Mouse (Mus musculus): ENCODE measurements at regions not wholly inside any gene's neighbourhood (a gene's known extent, or its start where the extent isn't known, plus 50 kb on each side); places are given as distances from the start of the nearest gene placed in this dataset.

DNA sequence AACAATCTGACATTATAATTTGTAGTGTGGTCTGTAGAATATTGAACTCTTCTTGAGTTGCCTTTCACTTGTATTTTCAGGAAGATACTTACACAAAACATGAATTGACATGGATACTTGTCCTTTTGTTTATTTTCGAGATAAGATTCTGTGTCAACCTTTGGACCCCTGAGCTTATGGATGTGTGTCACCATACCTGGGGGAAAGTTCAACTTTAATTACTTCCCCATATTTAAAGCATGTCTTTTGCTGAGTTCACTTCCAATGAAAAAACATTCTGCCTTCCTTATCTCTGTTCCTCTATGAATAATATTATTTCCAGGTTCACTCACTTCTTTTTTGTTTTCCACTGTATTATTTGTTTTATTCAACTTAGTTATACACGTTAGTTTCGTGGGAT, 398.4 kb upstream of the Frg1 start:
- H3K36me3 ChIP-seq, result no peaks in the 10 kb centered on the region
- no peak overlapping the region for H3K27ac ChIP-seq
- H3K4me1 ChIP-seq, result no peaks in the 10 kb centered on the region
- no peaks in the 10 kb centered on the region for H3K9me3 ChIP-seq
- no peak for DNase-seq (ENCODE audit: low spot score)
- H3K27me3 ChIP-seq (ENCODE audit: insufficient read depth, poor library complexity, severe bottlenecking), result no peaks in the 10 kb centered on the region
- H3K4me3 ChIP-seq, result no peak overlapping the region
- 78% methylated on average over 3 of the region's 3 CpGs for WGBS

DNA sequence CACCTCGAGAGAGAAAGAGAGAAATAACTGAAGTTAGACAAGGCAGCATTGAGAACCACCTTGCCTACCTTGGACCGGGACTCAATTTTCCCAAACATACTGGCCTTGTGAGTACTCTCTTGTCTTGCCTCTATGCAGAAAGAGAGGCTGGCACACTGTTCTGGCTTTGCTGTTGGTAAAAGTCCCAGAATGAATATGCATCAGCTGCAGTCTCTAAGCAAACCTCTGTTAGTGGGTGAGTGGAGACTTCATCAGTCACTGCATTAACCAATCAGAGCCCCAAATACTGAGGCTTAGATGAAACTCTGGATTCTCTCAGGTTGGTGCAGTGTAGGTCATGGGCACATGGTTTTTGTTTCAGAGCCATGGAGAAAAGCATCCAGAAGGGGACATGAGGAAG, 378.8 kb upstream of the Frg1 start:
- no peak overlapping the region for H3K4me3 ChIP-seq
- no peaks in the 10 kb centered on the region for H3K27me3 ChIP-seq (ENCODE audit: insufficient read depth, poor library complexity, severe bottlenecking)
- WGBS, result 79% methylated on average over 2 of the region's 2 CpGs
- no peak for DNase-seq (ENCODE audit: low spot score)
- no peak overlapping the region for H3K27ac ChIP-seq
- no peaks in the 10 kb centered on the region for H3K36me3 ChIP-seq
- no peaks in the 10 kb centered on the region for H3K9me3 ChIP-seq
- no peaks in the 10 kb centered on the region for H3K4me1 ChIP-seq

DNA sequence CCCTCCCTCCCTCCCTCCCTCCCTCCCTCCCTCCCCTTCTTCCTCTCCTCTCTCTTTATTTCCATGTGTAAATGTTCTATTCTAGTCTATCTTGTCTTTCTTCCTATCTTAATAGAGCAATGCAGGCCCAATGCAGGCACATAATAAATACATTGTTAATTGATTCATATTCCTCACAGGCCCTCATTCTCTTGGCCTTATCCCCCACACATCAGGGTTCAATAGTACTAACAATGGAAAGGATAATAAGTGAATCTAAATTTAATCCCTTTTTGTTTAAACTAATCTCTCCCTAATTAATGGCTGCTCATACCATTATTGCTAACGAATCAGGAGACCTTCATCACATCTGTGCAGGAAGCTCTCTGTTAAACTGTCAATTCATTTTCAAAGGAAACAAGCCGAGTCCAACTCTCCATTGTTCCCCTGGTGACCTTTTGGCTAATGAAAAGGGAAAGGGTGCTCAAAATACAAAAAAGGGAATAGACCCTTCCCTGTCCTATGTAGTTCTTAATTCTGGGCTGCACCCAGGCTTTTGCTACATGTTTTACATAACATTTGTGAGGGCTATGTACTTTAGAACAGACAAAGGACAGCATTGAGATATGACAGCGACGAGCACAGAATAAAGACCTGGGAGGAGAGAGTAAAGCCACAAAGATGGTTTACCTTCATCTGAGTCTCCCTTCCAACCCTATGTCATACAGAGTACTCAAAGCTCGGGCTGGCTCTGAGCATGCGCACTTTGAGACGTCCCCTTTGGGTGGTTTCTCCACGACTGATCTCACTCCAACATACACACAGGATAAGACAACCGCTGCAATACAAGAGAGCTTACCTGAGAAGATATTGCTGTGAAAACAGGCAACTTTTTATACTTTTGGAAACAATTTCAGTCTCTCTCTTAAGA, 370.3 kb upstream of the Frg1 start:
- Histone ChIP-seq H3K9me3 (no peaks in the 10 kb centered on the region), H3K4me1 (no peaks in the 10 kb centered on the region), H3K27me3 (ENCODE audit: insufficient read depth, poor library complexity, severe bottlenecking) (no peaks in the 10 kb centered on the region), H3K4me3 (no peak overlapping the region), H3K27ac (no peak overlapping the region), H3K36me3 (no peaks in the 10 kb centered on the region)
- 76% methylated on average over 9 of the region's 9 CpGs for WGBS
- no peak for DNase-seq (ENCODE audit: low spot score)

DNA sequence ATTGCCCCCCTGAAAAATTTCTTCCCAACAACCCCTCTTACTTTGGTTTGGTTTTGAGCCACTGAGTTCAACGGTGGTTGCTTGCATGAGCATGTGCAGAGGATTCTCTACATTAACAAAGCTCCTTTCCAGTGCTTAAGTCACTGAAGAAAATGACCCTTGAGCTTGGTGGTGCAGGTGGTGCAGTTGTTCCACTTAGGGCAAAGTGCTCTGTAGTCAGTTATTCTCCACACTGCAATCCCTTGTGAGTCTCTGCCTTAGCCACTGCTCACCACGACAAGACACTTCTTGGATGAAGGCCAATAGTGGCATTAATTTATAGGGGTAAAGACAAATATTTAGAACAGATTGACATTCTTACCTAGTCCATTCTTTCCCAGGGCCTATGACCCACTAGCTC, 369.1 kb upstream of the Frg1 start:
- H3K4me1 ChIP-seq, result no peaks in the 10 kb centered on the region
- 72% methylated on average over 2 of the region's 2 CpGs for WGBS
- no peaks in the 10 kb centered on the region for H3K9me3 ChIP-seq
- no peaks in the 10 kb centered on the region for H3K27me3 ChIP-seq (ENCODE audit: insufficient read depth, poor library complexity, severe bottlenecking)
- DNase-seq (ENCODE audit: low spot score), result no peak
- no peak overlapping the region for H3K27ac ChIP-seq
- no peaks in the 10 kb centered on the region for H3K36me3 ChIP-seq
- H3K4me3 ChIP-seq, result no peak overlapping the region

DNA sequence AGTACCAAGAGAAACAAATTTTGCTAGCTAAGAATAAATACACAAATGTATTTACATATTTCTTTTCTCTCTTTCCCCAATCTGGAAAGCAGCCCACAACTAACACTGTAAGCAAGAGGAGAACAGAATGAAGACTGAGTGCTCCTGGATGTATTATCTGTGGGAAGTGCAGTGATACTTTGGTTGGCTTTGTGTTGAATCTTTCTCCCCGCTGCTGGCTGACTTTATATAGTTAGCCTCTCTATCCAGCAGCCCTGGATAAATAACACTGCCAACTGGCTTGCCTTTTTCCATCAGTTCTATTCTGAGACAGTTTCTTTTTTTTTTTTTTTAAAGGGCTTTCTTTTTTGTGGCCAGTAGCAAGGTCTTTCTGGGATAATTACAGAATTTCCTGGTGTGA, 366.0 kb upstream of the Frg1 start:
- DNase-seq (ENCODE audit: low spot score), result no peak
- no peaks in the 10 kb centered on the region for H3K9me3 ChIP-seq
- H3K27ac ChIP-seq, result no peak overlapping the region
- WGBS, result 65% methylated on average over 1 of the region's 1 CpGs
- H3K4me1 ChIP-seq, result no peaks in the 10 kb centered on the region
- no peak overlapping the region for H3K4me3 ChIP-seq
- no peaks in the 10 kb centered on the region for H3K36me3 ChIP-seq
- no peaks in the 10 kb centered on the region for H3K27me3 ChIP-seq (ENCODE audit: insufficient read depth, poor library complexity, severe bottlenecking)

DNA sequence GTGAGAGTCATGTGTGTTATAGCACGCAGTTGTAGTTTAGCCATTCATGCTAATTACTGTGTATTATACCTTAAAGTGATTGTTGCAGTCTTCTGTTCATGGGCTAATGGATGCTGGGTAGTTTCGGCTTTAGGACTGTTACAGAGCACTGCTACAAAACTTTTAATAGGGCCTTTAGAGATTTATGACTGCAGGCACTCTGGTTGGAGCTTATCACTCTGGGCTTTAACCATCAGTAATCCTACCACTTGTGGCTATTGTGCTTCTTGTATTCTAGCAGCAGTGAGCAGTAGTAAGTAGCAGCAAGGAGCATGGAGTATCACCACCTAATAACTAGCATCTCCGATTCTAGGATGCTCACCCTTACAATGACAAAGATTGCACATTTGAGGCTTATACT, 362.6 kb upstream of the Frg1 start:
- Histone ChIP-seq H3K4me3 (no peak overlapping the region), H3K27ac (no peak overlapping the region), H3K36me3 (no peaks in the 10 kb centered on the region), H3K4me1 (no peaks in the 10 kb centered on the region), H3K27me3 (ENCODE audit: insufficient read depth, poor library complexity, severe bottlenecking) (no peaks in the 10 kb centered on the region), H3K9me3 (no peaks in the 10 kb centered on the region)
- 80% methylated on average over 3 of the region's 3 CpGs for WGBS
- DNase-seq (ENCODE audit: low spot score), result no peak

DNA sequence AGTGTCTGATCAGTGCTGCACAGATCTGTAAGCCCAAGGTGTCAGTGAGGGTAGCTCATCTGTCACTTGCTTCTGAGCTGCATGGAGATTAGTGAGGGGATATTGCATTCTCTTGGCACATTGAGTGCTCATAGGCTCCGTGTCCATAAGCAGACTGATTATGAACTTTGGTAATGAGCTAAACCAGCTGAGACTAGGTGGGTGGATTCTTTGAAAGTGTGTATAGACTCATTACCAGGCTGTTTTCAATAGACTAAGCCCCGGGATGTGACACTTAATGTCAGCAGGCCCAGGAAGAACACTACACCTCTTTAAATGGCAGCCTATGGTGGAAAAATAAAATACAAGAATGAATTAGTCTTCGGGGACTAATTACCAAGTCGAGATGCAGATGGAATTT, 354.9 kb upstream of the Frg1 start:
- H3K4me1 ChIP-seq, result no peaks in the 10 kb centered on the region
- H3K27ac ChIP-seq, result no peak overlapping the region
- H3K4me3 ChIP-seq, result no peak overlapping the region
- H3K9me3 ChIP-seq, result no peaks in the 10 kb centered on the region
- H3K27me3 ChIP-seq (ENCODE audit: insufficient read depth, poor library complexity, severe bottlenecking), result no peaks in the 10 kb centered on the region
- 70% methylated on average over 4 of the region's 4 CpGs for WGBS
- H3K36me3 ChIP-seq, result no peaks in the 10 kb centered on the region
- DNase-seq (ENCODE audit: low spot score), result no peak

DNA sequence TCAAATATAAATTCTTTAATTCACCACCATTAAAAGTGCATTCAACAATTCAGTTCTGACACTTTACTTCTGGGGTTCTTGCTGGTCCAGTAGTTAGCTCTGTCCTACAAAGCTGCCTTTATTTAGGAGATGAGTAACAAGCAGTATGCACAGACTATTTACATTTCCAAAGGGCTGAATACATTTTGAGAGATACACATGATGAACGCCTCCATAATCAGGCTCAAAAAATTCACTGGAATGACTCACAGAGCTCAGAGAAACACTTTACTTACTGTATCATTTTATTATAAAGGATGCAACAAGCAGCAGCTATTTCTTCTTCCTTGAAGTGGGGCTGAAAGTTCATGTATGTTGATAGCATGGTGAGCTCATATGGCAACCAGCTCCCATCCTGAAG, 336.6 kb upstream of the Frg1 start:
- Histone ChIP-seq H3K27me3 (ENCODE audit: insufficient read depth, poor library complexity, severe bottlenecking) (no peaks in the 10 kb centered on the region), H3K9me3 (no peaks in the 10 kb centered on the region), H3K4me1 (no peaks in the 10 kb centered on the region), H3K4me3 (no peak overlapping the region), H3K36me3 (no peaks in the 10 kb centered on the region), H3K27ac (no peak overlapping the region)
- WGBS, result 79% methylated on average over 1 of the region's 1 CpGs
- no peak for DNase-seq (ENCODE audit: low spot score)

DNA sequence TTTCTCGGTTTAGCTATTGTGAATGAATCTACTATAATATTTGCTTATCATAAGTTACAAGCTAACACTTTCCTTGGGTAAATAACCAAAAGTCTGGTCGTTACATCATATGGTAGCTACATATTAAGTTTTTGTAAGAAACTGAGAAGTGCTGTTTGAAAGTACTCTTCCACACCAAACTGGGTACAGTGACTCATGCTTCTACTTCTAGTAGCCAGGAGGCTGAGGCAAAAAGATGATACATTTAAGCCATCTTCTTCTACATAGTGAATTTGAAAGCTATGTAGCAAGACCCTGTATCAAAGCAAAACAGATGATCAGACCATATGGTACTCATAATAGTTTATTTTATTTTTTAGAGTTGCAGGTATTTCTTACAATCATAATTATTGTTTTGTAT, 335.8 kb upstream of the Frg1 start:
- WGBS, result 68% methylated on average over 2 of the region's 2 CpGs
- Histone ChIP-seq H3K27ac (no peak overlapping the region), H3K36me3 (no peaks in the 10 kb centered on the region), H3K9me3 (no peaks in the 10 kb centered on the region), H3K4me3 (no peak overlapping the region), H3K27me3 (ENCODE audit: insufficient read depth, poor library complexity, severe bottlenecking) (no peaks in the 10 kb centered on the region), H3K4me1 (no peaks in the 10 kb centered on the region)
- no peak for DNase-seq (ENCODE audit: low spot score)

DNA sequence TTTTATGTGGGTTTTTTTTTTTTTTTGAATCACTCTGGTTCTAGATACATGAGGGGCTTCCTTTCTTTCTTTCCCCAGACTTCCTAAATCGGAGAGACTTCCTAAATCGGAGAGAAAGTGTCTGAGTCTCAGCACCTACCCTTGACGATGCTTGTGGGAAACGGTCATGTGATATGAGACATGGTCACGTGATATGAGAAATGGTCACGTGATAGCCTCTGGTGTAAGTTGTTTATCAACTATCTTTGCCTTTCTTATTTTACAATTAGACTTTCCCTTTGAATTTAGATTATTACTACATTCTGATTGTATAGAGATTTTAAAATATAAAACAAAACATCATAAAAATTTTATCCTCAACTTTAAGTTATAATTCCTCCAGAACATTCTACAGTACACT, 330.1 kb upstream of the Frg1 start:
- no peaks in the 10 kb centered on the region for H3K9me3 ChIP-seq
- H3K27me3 ChIP-seq (ENCODE audit: insufficient read depth, poor library complexity, severe bottlenecking), result no peaks in the 10 kb centered on the region
- H3K36me3 ChIP-seq, result no peaks in the 10 kb centered on the region
- no peak for DNase-seq (ENCODE audit: low spot score)
- 87% methylated on average over 6 of the region's 6 CpGs for WGBS
- H3K4me1 ChIP-seq, result no peaks in the 10 kb centered on the region
- H3K4me3 ChIP-seq, result no peak overlapping the region
- no peak overlapping the region for H3K27ac ChIP-seq

DNA sequence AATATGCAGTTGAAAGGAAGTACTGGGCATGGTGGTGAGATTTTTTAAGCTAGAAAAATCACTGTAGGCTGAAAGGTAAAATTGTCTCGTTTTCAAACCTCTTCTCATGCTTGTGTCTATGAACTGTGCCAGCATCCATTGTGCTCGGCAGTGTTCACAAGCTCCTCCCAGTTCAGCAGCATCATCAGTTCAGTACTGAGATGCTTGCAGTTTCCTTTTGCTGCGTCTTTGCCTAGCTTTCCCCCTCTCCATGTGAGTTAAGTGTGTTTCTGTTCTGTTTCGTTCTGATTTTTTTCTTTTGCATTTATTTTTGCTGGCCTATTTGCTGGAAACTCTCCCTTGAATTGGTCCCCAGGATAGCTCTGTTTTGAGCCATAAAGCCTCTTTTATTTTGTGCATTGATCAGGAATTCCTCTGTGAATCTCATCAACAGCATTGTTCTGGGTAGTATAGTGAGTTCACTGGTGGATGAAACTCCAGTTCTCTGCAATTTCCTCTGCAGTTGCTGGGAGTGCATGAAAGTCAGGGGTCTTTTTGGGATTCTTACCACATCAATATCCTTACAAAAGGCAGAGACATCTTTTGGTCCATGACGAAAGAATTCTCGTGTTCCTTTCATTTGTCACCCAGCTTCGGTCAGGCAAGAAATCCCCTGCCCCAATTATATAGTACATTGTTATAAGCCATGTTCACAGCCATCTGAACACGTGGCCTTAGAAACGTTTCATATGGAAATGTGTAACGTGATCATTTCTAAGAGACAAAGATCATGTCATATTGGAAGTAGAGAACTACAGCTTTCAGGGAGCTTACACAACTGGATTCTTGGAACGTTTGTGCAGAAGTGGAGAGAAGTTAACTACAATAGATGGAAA, 326.2 kb upstream of the Frg1 start:
- H3K27ac ChIP-seq, result no peak overlapping the region
- 75% methylated on average over 11 of the region's 11 CpGs for WGBS
- no peak for DNase-seq (ENCODE audit: low spot score)

DNA sequence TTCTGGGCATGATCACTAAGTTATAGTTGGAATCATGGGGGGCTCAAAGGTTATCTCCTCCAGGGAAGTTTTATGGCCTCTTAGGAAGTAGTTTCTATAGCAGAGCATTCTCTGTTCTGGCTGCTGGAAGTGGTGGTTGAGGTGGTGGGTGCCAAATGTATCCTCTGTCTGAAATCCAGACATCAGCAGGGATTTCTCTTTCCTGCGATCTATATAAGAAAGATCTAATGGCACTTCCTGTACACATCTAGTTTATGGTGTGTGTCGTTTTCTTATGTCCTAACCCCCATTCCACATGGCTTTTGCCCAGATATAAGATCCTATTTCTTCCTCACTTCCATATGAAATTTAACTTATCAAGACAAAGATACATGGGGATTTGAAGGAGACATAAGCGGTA, 300.1 kb upstream of the Frg1 start:
- 82% methylated on average over 3 of the region's 3 CpGs for WGBS

More for the DNA sequence above, 326.2 kb upstream of the Frg1 start:
- no peaks in the 10 kb centered on the region for H3K36me3 ChIP-seq
- H3K27me3 ChIP-seq (ENCODE audit: insufficient read depth, poor library complexity, severe bottlenecking), result no peaks in the 10 kb centered on the region
- H3K4me1 ChIP-seq, result no peaks in the 10 kb centered on the region
- no peak overlapping the region for H3K4me3 ChIP-seq
- H3K9me3 ChIP-seq, result no peaks in the 10 kb centered on the region

DNA sequence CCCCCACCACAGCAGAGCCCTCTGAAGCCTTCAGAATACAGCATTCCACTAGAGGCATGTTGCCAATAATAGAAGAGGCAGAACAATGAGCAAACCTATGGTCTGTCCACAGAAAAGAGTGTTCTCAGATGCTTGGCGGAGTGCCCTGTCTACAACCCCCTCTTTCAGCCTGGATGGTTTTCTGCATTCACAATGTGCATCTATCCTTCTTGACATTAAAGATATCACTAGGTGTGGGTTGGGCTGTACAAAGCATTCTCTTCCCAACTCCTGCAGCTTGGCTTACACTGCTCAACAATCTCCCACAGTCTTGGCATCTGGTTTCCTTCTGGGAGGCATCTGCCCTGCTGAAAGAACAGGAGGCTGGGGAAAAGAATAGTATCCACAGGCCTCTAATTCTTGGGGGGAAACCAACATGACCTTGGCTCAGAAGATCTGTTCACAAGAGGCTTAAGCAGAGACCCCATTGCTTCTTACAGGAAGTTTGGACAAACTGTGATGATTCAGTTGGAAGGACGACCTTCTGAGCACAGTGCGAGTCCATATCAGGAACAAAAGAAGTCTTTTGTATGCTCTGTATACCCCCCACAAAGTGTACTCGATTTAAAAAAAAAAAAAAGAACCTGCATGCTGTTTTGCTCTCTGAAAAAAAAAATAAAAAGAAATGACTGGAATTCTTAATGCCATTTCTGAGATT, 296.9 kb upstream of the Frg1 start:
- no peak for DNase-seq (ENCODE audit: low spot score)
- H3K36me3 ChIP-seq, result no peaks in the 10 kb centered on the region
- H3K4me1 ChIP-seq, result no peaks in the 10 kb centered on the region; the same call in 1 of the 2 replicates
- no peaks in the 10 kb centered on the region for H3K27me3 ChIP-seq (ENCODE audit: insufficient read depth, poor library complexity, severe bottlenecking)
- no peak overlapping the region for H3K4me3 ChIP-seq
- no peaks in the 10 kb centered on the region for H3K9me3 ChIP-seq
- peak overlapping the region; percentile 44; the same call in 1 of the 2 replicates for H3K27ac ChIP-seq
- WGBS, result 59% methylated on average over 4 of the region's 4 CpGs

More for the DNA sequence above, 300.1 kb upstream of the Frg1 start:
- Histone ChIP-seq H3K36me3 (no peaks in the 10 kb centered on the region), H3K27me3 (ENCODE audit: insufficient read depth, poor library complexity, severe bottlenecking) (no peaks in the 10 kb centered on the region), H3K4me3 (no peak overlapping the region), H3K27ac (no peak overlapping the region), H3K9me3 (no peaks in the 10 kb centered on the region), H3K4me1 (no peaks in the 10 kb centered on the region; the same call in 1 of the 2 replicates)
- no peak for DNase-seq (ENCODE audit: low spot score)
